15 mouse cellular contexts compared by ENCODE assay signal in genomic region chr4:155733267-155733666, GRCm38 (mm10). TPM values are rescaled to one million over a fixed set of nuclear protein-coding genes. Genes with fewer than 3 reads are reported as not detected.
DNase-seq lines count a peak whose midpoint lies in the region; ATAC-seq and TF ChIP-seq lines count a peak whose summit lies in the region.
"Had no signal": no experiment of that assay in that cellular context is flagged by ENCODE, and none has a peak within 500 bp of the region (broad histone marks: within the 10 kb centered on the region; RNA-seq: fewer than 3 reads in every experiment).

No protein-coding gene starts in this region.

- H3K9me3 ChIP-seq in hindbrain, embryonic 12.5 days (replicated peaks), result no peaks in the 10 kb centered on the region
- H3K9me3 ChIP-seq in hindbrain, embryonic 11.5 days (ENCODE audit: control insufficient read depth, low read length), result no peaks in the 10 kb centered on the region
- no peaks in the 10 kb centered on the region for H3K9me3 ChIP-seq in midbrain, embryonic 16.5 days (replicated peaks; ENCODE audit: control insufficient read depth, low read length, poor library complexity, severe bottlenecking)
- no peaks in the 10 kb centered on the region for H3K9me3 ChIP-seq in midbrain, embryonic 11.5 days (ENCODE audit: control insufficient read depth, low read length)
- no peaks in the 10 kb centered on the region for H3K9me3 ChIP-seq in neural tube, embryonic 15.5 days (replicated peaks)
- H3K9me3 ChIP-seq: limb, embryonic 15.5 days; midbrain, embryonic 12.5 days had no signal

- H3K27ac ChIP-seq in hindbrain, embryonic 12.5 days, result no peak overlapping the region
- no peak overlapping the region for H3K27ac ChIP-seq in hindbrain, embryonic 11.5 days (ENCODE audit: low read depth, low read length)
- H3K27ac ChIP-seq in midbrain, embryonic 16.5 days (ENCODE audit: low read length), result no peak overlapping the region
- H3K27ac ChIP-seq in midbrain, embryonic 11.5 days (ENCODE audit: low read depth, low read length), result no peak overlapping the region
- no peak overlapping the region for H3K27ac ChIP-seq in embryonic fibroblast, embryonic 13.5 days (ENCODE audit: insufficient read depth, low read length)
- H3K27ac ChIP-seq in neural tube, embryonic 15.5 days (replicated peaks), result no peak overlapping the region

- no peaks in the 10 kb centered on the region for H3K27me3 ChIP-seq in hindbrain, embryonic 12.5 days
- no peaks in the 10 kb centered on the region for H3K27me3 ChIP-seq in hindbrain, embryonic 11.5 days (ENCODE audit: control insufficient read depth, insufficient read depth, low read length)
- no peaks in the 10 kb centered on the region for H3K27me3 ChIP-seq in midbrain, embryonic 16.5 days (ENCODE audit: control insufficient read depth, insufficient read depth, low read depth, low read length)
- H3K27me3 ChIP-seq in midbrain, embryonic 11.5 days (ENCODE audit: control insufficient read depth, insufficient read depth, low read length), result no peaks in the 10 kb centered on the region
- H3K27me3 ChIP-seq in neural tube, embryonic 15.5 days (replicated peaks), result no peaks in the 10 kb centered on the region
- H3K27me3 ChIP-seq: limb, embryonic 15.5 days; midbrain, embryonic 12.5 days had no signal

- ATAC-seq in hindbrain, embryonic 12.5 days (ENCODE audit: low FRiP score), result no peak
- ATAC-seq in hindbrain, embryonic 11.5 days (ENCODE audit: low FRiP score), result no peak
- ATAC-seq in midbrain, embryonic 16.5 days, result no peak
- no peak for ATAC-seq in midbrain, embryonic 11.5 days (ENCODE audit: low FRiP score)
- ATAC-seq in neural tube, embryonic 15.5 days (ENCODE audit: low FRiP score), result no peak
- ATAC-seq: forebrain, postnatal 0 days had no signal

- peaks cover 34% of the 10 kb centered on the region for H3K4me1 ChIP-seq in hindbrain, embryonic 12.5 days
- H3K4me1 ChIP-seq in hindbrain, embryonic 11.5 days (replicated peaks; ENCODE audit: control insufficient read depth, insufficient read depth, low read length), result peaks cover 9% of the 10 kb centered on the region; the same call in 1 of the 2 replicates
- H3K4me1 ChIP-seq in midbrain, embryonic 16.5 days (ENCODE audit: control insufficient read depth, insufficient read depth, low read length), result peaks cover 26% of the 10 kb centered on the region
- peaks cover 18% of the 10 kb centered on the region for H3K4me1 ChIP-seq in midbrain, embryonic 11.5 days (ENCODE audit: control insufficient read depth, insufficient read depth, low read length)
- H3K4me1 ChIP-seq in embryonic fibroblast, embryonic 13.5 days (ENCODE audit: control insufficient read depth, insufficient read depth, low read length), result peaks cover 7% of the 10 kb centered on the region; the same call in 1 of the 2 replicates
- peaks cover 42% of the 10 kb centered on the region for H3K4me1 ChIP-seq in neural tube, embryonic 15.5 days

- peak overlapping the region; percentile 74; the same call in 1 of the 2 replicates for H3K4me2 ChIP-seq in hindbrain, embryonic 12.5 days (replicated peaks)
- no peak overlapping the region for H3K4me2 ChIP-seq in hindbrain, embryonic 11.5 days (replicated peaks; ENCODE audit: low read depth, low read length)
- H3K4me2 ChIP-seq in midbrain, embryonic 16.5 days (ENCODE audit: low read length), result peak overlapping the region; percentile 91; the same call in 1 of the 2 replicates
- H3K4me2 ChIP-seq in midbrain, embryonic 11.5 days, result no peak overlapping the region
- peak overlapping the region; percentile 88 for H3K4me2 ChIP-seq in neural tube, embryonic 15.5 days

- H3K36me3 ChIP-seq in hindbrain, embryonic 12.5 days, result peaks cover 14% of the 10 kb centered on the region; the same call in 1 of the 2 replicates
- H3K36me3 ChIP-seq in hindbrain, embryonic 11.5 days (ENCODE audit: control insufficient read depth, insufficient read depth, low read length), result 0 out of 2 replicates have a peak, but pooled peaks cover 5% of the 10 kb centered on the region
- no peaks in the 10 kb centered on the region; the same call in 1 of the 2 replicates for H3K36me3 ChIP-seq in midbrain, embryonic 16.5 days (ENCODE audit: control insufficient read depth, insufficient read depth, low read length)
- peaks cover 2% of the 10 kb centered on the region; the same call in 1 of the 2 replicates for H3K36me3 ChIP-seq in midbrain, embryonic 11.5 days (ENCODE audit: control insufficient read depth, insufficient read depth, low read length)
- H3K36me3 ChIP-seq in neural tube, embryonic 15.5 days, result peaks cover 18% of the 10 kb centered on the region; the same call in 1 of the 2 replicates

- TF ChIP-seq POLR2A in embryonic fibroblast, embryonic 13.5 days (IDR thresholded peaks at IDR 0.05; ENCODE audit: low read depth, low read length), result no peak

- no peak for DNase-seq in hindbrain, embryonic 11.5 days (ENCODE audit: low spot score)
- DNase-seq in midbrain, embryonic 11.5 days (ENCODE audit: low spot score, missing footprints), result no peak
- DNase-seq in embryo, embryonic 11 days, result no peak
- DNase-seq: forebrain, postnatal 0 days; gastrocnemius, postnatal 36 days; heart, postnatal 4 days; kidney, adult 9 months; retina, postnatal 1 day; thymus, postnatal 4 days had no signal

- 88% methylated on average over 10 of the region's 10 CpGs for WGBS in hindbrain, embryonic 12.5 days
- 85% methylated on average over 10 of the region's 10 CpGs for WGBS in hindbrain, embryonic 11.5 days
- WGBS in midbrain, embryonic 16.5 days, result 87% methylated on average over 10 of the region's 10 CpGs
- 83% methylated on average over 10 of the region's 10 CpGs for WGBS in midbrain, embryonic 11.5 days
- 91% methylated on average over 10 of the region's 10 CpGs for WGBS in neural tube, embryonic 15.5 days

- H3K4me3 ChIP-seq in hindbrain, embryonic 12.5 days, result no peak overlapping the region
- no peak overlapping the region for H3K4me3 ChIP-seq in hindbrain, embryonic 11.5 days (ENCODE audit: low read depth, low read length)
- H3K4me3 ChIP-seq in midbrain, embryonic 16.5 days (ENCODE audit: low read depth, low read length), result no peak overlapping the region
- H3K4me3 ChIP-seq in midbrain, embryonic 11.5 days (ENCODE audit: low read depth, low read length), result no peak overlapping the region
- H3K4me3 ChIP-seq in embryonic fibroblast, embryonic 13.5 days (ENCODE audit: insufficient read depth, low read length), result peak overlapping the region; percentile 5; the same call in 1 of the 2 replicates
- H3K4me3 ChIP-seq in neural tube, embryonic 15.5 days (replicated peaks), result peak overlapping the region; percentile 80; the same call in 1 of the 2 replicates

- no peak overlapping the region for H3K9ac ChIP-seq in hindbrain, embryonic 12.5 days
- no peak overlapping the region for H3K9ac ChIP-seq in hindbrain, embryonic 11.5 days (ENCODE audit: low read depth, low read length)
- H3K9ac ChIP-seq in midbrain, embryonic 16.5 days (ENCODE audit: low read depth, low read length), result no peak overlapping the region
- no peak overlapping the region for H3K9ac ChIP-seq in midbrain, embryonic 11.5 days (ENCODE audit: low read length)
- H3K9ac ChIP-seq in neural tube, embryonic 15.5 days (replicated peaks), result no peak overlapping the region

- TF ChIP-seq CTCF in embryonic fibroblast, embryonic 13.5 days (IDR thresholded peaks at IDR 0.05; ENCODE audit: borderline replicate concordance, insufficient read depth, low read length), result no peak

RNA-seq across cellular contexts. Expression of gene Tmem240, which starts 1.3 kb away (rescaled TPM):
- polyA plus RNA-seq in hindbrain, embryonic 12.5 days (2016; fragmentation: Nextera tagmentation; extraction: Ambion mirVana), result 5.3 and 5.5 TPM in 2 replicates
- 0.73 and 0.91 TPM in 2 replicates for polyA plus RNA-seq in hindbrain, embryonic 11.5 days (2014; fragmentation: Nextera tagmentation; extraction: Ambion mirVana)
- polyA plus RNA-seq in midbrain, embryonic 16.5 days (2015; fragmentation: Nextera tagmentation; extraction: Ambion mirVana), result 22.0 and 25.3 TPM in 2 replicates
- polyA plus RNA-seq in midbrain, embryonic 11.5 days (2014; fragmentation: Nextera tagmentation; extraction: Ambion mirVana), result 0.69 and 0.96 TPM in 2 replicates
- 1.0 and 1.2 TPM in 2 replicates for polyA plus RNA-seq in embryonic fibroblast, embryonic 13.5 days (2011; ENCODE audit: insufficient read length, low read depth, missing spikeins)
- 23.7 and 28.3 TPM in 2 replicates for polyA plus RNA-seq in neural tube, embryonic 15.5 days (2015; fragmentation: Nextera tagmentation; extraction: Ambion mirVana)

RNA-seq across cellular contexts. Expression of gene Atad3a, which starts 27.6 kb away (rescaled TPM):
- 81.8 and 84.7 TPM in 2 replicates for polyA plus RNA-seq in hindbrain, embryonic 12.5 days (2016; fragmentation: Nextera tagmentation; extraction: Ambion mirVana)
- polyA plus RNA-seq in hindbrain, embryonic 11.5 days (2014; fragmentation: Nextera tagmentation; extraction: Ambion mirVana), result 70.9 and 79.9 TPM in 2 replicates
- polyA plus RNA-seq in midbrain, embryonic 16.5 days (2015; fragmentation: Nextera tagmentation; extraction: Ambion mirVana), result 87.9 and 93.2 TPM in 2 replicates
- 84.5 and 84.6 TPM in 2 replicates for polyA plus RNA-seq in midbrain, embryonic 11.5 days (2014; fragmentation: Nextera tagmentation; extraction: Ambion mirVana)
- polyA plus RNA-seq in embryonic fibroblast, embryonic 13.5 days (2011; ENCODE audit: insufficient read length, low read depth, missing spikeins), result 48.8 and 55.2 TPM in 2 replicates
- 90.0 and 96.6 TPM in 2 replicates for polyA plus RNA-seq in neural tube, embryonic 15.5 days (2015; fragmentation: Nextera tagmentation; extraction: Ambion mirVana)

RNA-seq across cellular contexts. Expression of gene Ssu72, which starts 28.7 kb away (rescaled TPM):
- polyA plus RNA-seq in hindbrain, embryonic 12.5 days (2016; fragmentation: Nextera tagmentation; extraction: Ambion mirVana), result 140 and 144 TPM in 2 replicates
- polyA plus RNA-seq in hindbrain, embryonic 11.5 days (2014; fragmentation: Nextera tagmentation; extraction: Ambion mirVana), result 165 and 168 TPM in 2 replicates
- 151 and 153 TPM in 2 replicates for polyA plus RNA-seq in midbrain, embryonic 16.5 days (2015; fragmentation: Nextera tagmentation; extraction: Ambion mirVana)
- 147 and 155 TPM in 2 replicates for polyA plus RNA-seq in midbrain, embryonic 11.5 days (2014; fragmentation: Nextera tagmentation; extraction: Ambion mirVana)
- polyA plus RNA-seq in embryonic fibroblast, embryonic 13.5 days (2011; ENCODE audit: insufficient read length, low read depth, missing spikeins), result 101 and 104 TPM in 2 replicates
- polyA plus RNA-seq in neural tube, embryonic 15.5 days (2015; fragmentation: Nextera tagmentation; extraction: Ambion mirVana), result 165 and 171 TPM in 2 replicates

RNA-seq across cellular contexts. Expression of gene Fndc10, which starts 39.1 kb away (rescaled TPM):
- polyA plus RNA-seq in hindbrain, embryonic 12.5 days (2016; fragmentation: Nextera tagmentation; extraction: Ambion mirVana), result 10.4 and 10.9 TPM in 2 replicates
- polyA plus RNA-seq in hindbrain, embryonic 11.5 days (2014; fragmentation: Nextera tagmentation; extraction: Ambion mirVana), result 1.6 and 1.8 TPM in 2 replicates
- polyA plus RNA-seq in midbrain, embryonic 16.5 days (2015; fragmentation: Nextera tagmentation; extraction: Ambion mirVana), result 11.4 and 12.2 TPM in 2 replicates
- 1.3 and 1.5 TPM in 2 replicates for polyA plus RNA-seq in midbrain, embryonic 11.5 days (2014; fragmentation: Nextera tagmentation; extraction: Ambion mirVana)
- polyA plus RNA-seq in embryonic fibroblast, embryonic 13.5 days (2011; ENCODE audit: insufficient read length, low read depth, missing spikeins), result 11.1 and 16.1 TPM in 2 replicates
- polyA plus RNA-seq in neural tube, embryonic 15.5 days (2015; fragmentation: Nextera tagmentation; extraction: Ambion mirVana), result 18.9 and 25.0 TPM in 2 replicates

RNA-seq across cellular contexts. Expression of gene Vwa1, which starts 41.2 kb away (rescaled TPM):
- 12.2 and 12.9 TPM in 2 replicates for polyA plus RNA-seq in hindbrain, embryonic 12.5 days (2016; fragmentation: Nextera tagmentation; extraction: Ambion mirVana)
- 8.6 and 9.5 TPM in 2 replicates for polyA plus RNA-seq in hindbrain, embryonic 11.5 days (2014; fragmentation: Nextera tagmentation; extraction: Ambion mirVana)
- polyA plus RNA-seq in midbrain, embryonic 16.5 days (2015; fragmentation: Nextera tagmentation; extraction: Ambion mirVana), result 31.0 and 31.5 TPM in 2 replicates
- polyA plus RNA-seq in midbrain, embryonic 11.5 days (2014; fragmentation: Nextera tagmentation; extraction: Ambion mirVana), result 9.1 and 9.9 TPM in 2 replicates
- 0.67 and 0.77 TPM in 2 replicates for polyA plus RNA-seq in embryonic fibroblast, embryonic 13.5 days (2011; ENCODE audit: insufficient read length, low read depth, missing spikeins)
- polyA plus RNA-seq in neural tube, embryonic 15.5 days (2015; fragmentation: Nextera tagmentation; extraction: Ambion mirVana), result 30.0 and 31.9 TPM in 2 replicates

Comparison
In these comparisons a context has a peak if more than half of its experiments do, and no peak if none do; other contexts are left out.
1. H3K4me2 ChIP-seq: peak in hindbrain, embryonic 12.5 days (single experiment), midbrain, embryonic 16.5 days (single experiment) and neural tube, embryonic 15.5 days (single experiment); none in hindbrain, embryonic 11.5 days (single experiment) and midbrain, embryonic 11.5 days (single experiment).
2. H3K4me3 ChIP-seq: peak in embryonic fibroblast, embryonic 13.5 days (single experiment) and neural tube, embryonic 15.5 days (single experiment); none in hindbrain, embryonic 12.5 days (single experiment), hindbrain, embryonic 11.5 days (single experiment), midbrain, embryonic 16.5 days (single experiment) and midbrain, embryonic 11.5 days (single experiment).